8 mouse cellular contexts compared by ENCODE assay signal in genomic region chr14:57525388-57526049, GRCm38 (mm10). TPM values are rescaled to one million over a fixed set of nuclear protein-coding genes. Genes with fewer than 3 reads are reported as not detected.
A peak's percentile ranks its signal among the peaks of the same experiment; 100 is the strongest.
DNase-seq lines count a peak whose midpoint lies in the region; ATAC-seq and TF ChIP-seq lines count a peak whose summit lies in the region.

No protein-coding gene starts in this region.

- peak overlapping the region; percentile 93 for H3K4me2 ChIP-seq in embryonic facial prominence, embryonic 12.5 days (replicated peaks)
- peak overlapping the region; percentile 94 for H3K4me2 ChIP-seq in heart, embryonic 11.5 days
- H3K4me2 ChIP-seq in kidney, embryonic 16.5 days (replicated peaks; ENCODE audit: low read depth, low read length), result peak overlapping the region; percentile 96
- H3K4me2 ChIP-seq in liver, embryonic 11.5 days, result peak overlapping the region; percentile 88
- peak overlapping the region; percentile 61 for H3K4me2 ChIP-seq in myocyte (ENCODE audit: low read depth)

- no peaks in the 10 kb centered on the region for H3K4me1 ChIP-seq in embryonic facial prominence, embryonic 12.5 days
- H3K4me1 ChIP-seq in heart, embryonic 11.5 days (ENCODE audit: control insufficient read depth, insufficient read depth, low read length), result no peaks in the 10 kb centered on the region
- H3K4me1 ChIP-seq in kidney, embryonic 16.5 days (ENCODE audit: insufficient read depth, low read length), result peaks cover 11% of the 10 kb centered on the region; the same call in 1 of the 2 replicates
- H3K4me1 ChIP-seq in liver, embryonic 11.5 days (replicated peaks; ENCODE audit: control insufficient read depth, insufficient read depth, low read length), result peaks cover 18% of the 10 kb centered on the region

- no peaks in the 10 kb centered on the region for H3K9me3 ChIP-seq in embryonic facial prominence, embryonic 12.5 days
- H3K9me3 ChIP-seq in heart, embryonic 11.5 days (replicated peaks; ENCODE audit: control insufficient read depth, low read length), result no peaks in the 10 kb centered on the region
- H3K9me3 ChIP-seq in kidney, embryonic 16.5 days (ENCODE audit: low read length), result no peaks in the 10 kb centered on the region
- no peaks in the 10 kb centered on the region for H3K9me3 ChIP-seq in liver, embryonic 11.5 days (ENCODE audit: control insufficient read depth, low read length)

- no peak overlapping the region for H3K27ac ChIP-seq in embryonic facial prominence, embryonic 12.5 days
- H3K27ac ChIP-seq in heart, embryonic 11.5 days (ENCODE audit: low read depth, low read length), result no peak overlapping the region
- H3K27ac ChIP-seq in kidney, embryonic 16.5 days (ENCODE audit: low read length), result no peak overlapping the region
- no peak overlapping the region for H3K27ac ChIP-seq in liver, embryonic 11.5 days (ENCODE audit: low read depth, low read length)

- no peaks in the 10 kb centered on the region for H3K36me3 ChIP-seq in embryonic facial prominence, embryonic 12.5 days
- H3K36me3 ChIP-seq in heart, embryonic 11.5 days (ENCODE audit: control insufficient read depth, insufficient read depth, low read length), result no peaks in the 10 kb centered on the region
- H3K36me3 ChIP-seq in kidney, embryonic 16.5 days (ENCODE audit: insufficient read depth, low read length), result no peaks in the 10 kb centered on the region
- no peaks in the 10 kb centered on the region for H3K36me3 ChIP-seq in liver, embryonic 11.5 days (ENCODE audit: control insufficient read depth, insufficient read depth, low read length)
- H3K36me3 ChIP-seq in myocyte (ENCODE audit: control insufficient read depth, insufficient read depth), result no peaks in the 10 kb centered on the region
- no peaks in the 10 kb centered on the region for H3K36me3 ChIP-seq in splenic B cell, adult 2 months (ENCODE audit: control insufficient read depth, insufficient read depth, low read length, poor library complexity, severe bottlenecking)

- TF ChIP-seq POLR2A in myocyte (IDR thresholded peaks at IDR 0.05; ENCODE audit: insufficient read length, low read depth), result no peak

- WGBS in embryonic facial prominence, embryonic 12.5 days, result 1% methylated on average over 59 of the region's 60 CpGs
- WGBS in heart, embryonic 11.5 days (ENCODE audit: insufficient replicate concordance), result under 1% methylated on average over 56 of the region's 60 CpGs
- under 1% methylated on average over 55 of the region's 60 CpGs for WGBS in kidney, embryonic 16.5 days
- WGBS in liver, embryonic 11.5 days, result under 1% methylated on average over 55 of the region's 60 CpGs

- peaks cover 22% of the 10 kb centered on the region for H3K27me3 ChIP-seq in embryonic facial prominence, embryonic 12.5 days
- H3K27me3 ChIP-seq in heart, embryonic 11.5 days (ENCODE audit: control insufficient read depth, insufficient read depth, low read length), result peaks cover 28% of the 10 kb centered on the region
- peaks cover 8% of the 10 kb centered on the region; the same call in 1 of the 2 replicates for H3K27me3 ChIP-seq in kidney, embryonic 16.5 days (ENCODE audit: insufficient read depth, low read length)
- peaks cover 16% of the 10 kb centered on the region for H3K27me3 ChIP-seq in liver, embryonic 11.5 days (replicated peaks; ENCODE audit: control insufficient read depth, insufficient read depth, low read length)
- H3K27me3 ChIP-seq in myocyte (ENCODE audit: control insufficient read depth, insufficient read depth, insufficient read length), result peaks cover 22% of the 10 kb centered on the region
- H3K27me3 ChIP-seq in splenic B cell, adult 2 months (ENCODE audit: control insufficient read depth, insufficient read depth, low read length, poor library complexity, severe bottlenecking), result peaks cover 2% of the 10 kb centered on the region; the same call in 1 of the 2 replicates

- peak; percentile 87 for ATAC-seq in embryonic facial prominence, embryonic 12.5 days (ENCODE audit: insufficient number of reproducible peaks, insufficient read depth, low FRiP score, low TSS enrichment)
- ATAC-seq in heart, embryonic 11.5 days (replicated peaks; ENCODE audit: insufficient number of reproducible peaks, low FRiP score, low TSS enrichment), result peak; percentile 67
- peak; percentile 90 for ATAC-seq in kidney, embryonic 16.5 days (ENCODE audit: low FRiP score, low TSS enrichment)
- peak; percentile 78 for ATAC-seq in liver, embryonic 11.5 days (replicated peaks; ENCODE audit: low FRiP score)

- peak overlapping the region; percentile 71 for H3K4me3 ChIP-seq in embryonic facial prominence, embryonic 12.5 days
- peak overlapping the region; percentile 67 for H3K4me3 ChIP-seq in heart, embryonic 11.5 days (ENCODE audit: low read depth, low read length)
- peak overlapping the region; percentile 74 for H3K4me3 ChIP-seq in kidney, embryonic 16.5 days (ENCODE audit: low read length)
- peak overlapping the region; percentile 68 for H3K4me3 ChIP-seq in liver, embryonic 11.5 days (ENCODE audit: low read depth, low read length)
- H3K4me3 ChIP-seq in myocyte, result peak overlapping the region; percentile 16

- no peaks in the 10 kb centered on the region for H3K79me2 ChIP-seq in myocyte (ENCODE audit: control insufficient read depth, insufficient read depth)

- DNase-seq in 416B (ENCODE audit: low read depth), result peak; percentile 74
- DNase-seq in adrenal gland, postnatal 10 days, result peak; percentile 84
- DNase-seq in liver, embryonic 11.5 days (ENCODE audit: low spot score), result peak; percentile 80
- DNase-seq in splenic B cell, adult 2 months (ENCODE audit: low read depth, low spot score), result peak; percentile 64

- H3ac ChIP-seq in myocyte (ENCODE audit: control insufficient read depth, insufficient read length), result peak overlapping the region; percentile 12

- H3K9ac ChIP-seq in embryonic facial prominence, embryonic 12.5 days, result peak overlapping the region; percentile 68
- peak overlapping the region; percentile 64; the same call in 1 of the 2 replicates for H3K9ac ChIP-seq in heart, embryonic 11.5 days (ENCODE audit: low read depth, low read length)
- H3K9ac ChIP-seq in kidney, embryonic 16.5 days (replicated peaks; ENCODE audit: low read length), result peak overlapping the region; percentile 76
- H3K9ac ChIP-seq in liver, embryonic 11.5 days (ENCODE audit: low read depth, low read length), result peak overlapping the region; percentile 46

TF ChIP-seq in myocyte, 11 proteins besides CTCF, POLR2A, EP300 and RAD21:
- TF ChIP-seq MYOG (IDR thresholded peaks at IDR 0.05; ENCODE audit: control insufficient read depth in 1 of 3, insufficient read depth in 1 of 3, insufficient read length in 2 of 3, low read depth in 2 of 3) (peak in 2 of 3 experiments; percentile 51 to 55), MAX (IDR thresholded peaks at IDR 0.05; ENCODE audit: low read depth) (no peak), MYOD1 (IDR thresholded peaks at IDR 0.05; ENCODE audit: control insufficient read depth in 1 of 3, insufficient read length in 2 of 3, low read depth in 2 of 3) (peak in 1 of 3 experiments; percentile 75)
TF ChIP-seq in myocyte: peak in this region for 2.

RNA-seq across cellular contexts. Expression of gene Il17d, which starts 0.9 kb away (rescaled TPM):
- total RNA-seq in adrenal gland, postnatal 10 days (2021), result 1 to 10 TPM; 3.3 to 3.8 TPM
- 4.3 and 4.9 TPM in 2 replicates for polyA plus RNA-seq in embryonic facial prominence, embryonic 12.5 days (2016; fragmentation: Nextera tagmentation; extraction: Ambion mirVana)
- 0.45 and 0.49 TPM in 2 replicates for polyA plus RNA-seq in heart, embryonic 11.5 days (2014; fragmentation: Nextera tagmentation; extraction: Ambion mirVana)
- 1.0 and 2.1 TPM in 2 replicates for polyA plus RNA-seq in kidney, embryonic 16.5 days (2015; fragmentation: Nextera tagmentation; extraction: Ambion mirVana)
- 0.26 and 0.43 TPM in 2 replicates for polyA plus RNA-seq in liver, embryonic 11.5 days (2014; fragmentation: Nextera tagmentation; extraction: Ambion mirVana)
- polyA plus RNA-seq in myocyte (2012; fragmentation: generic; extraction: Trizol), result 0.04 TPM

RNA-seq across cellular contexts. Expression of gene Eef1akmt1, which starts 45.9 kb away (rescaled TPM):
- total RNA-seq in adrenal gland, postnatal 10 days (2021), result 10 to 100 TPM; 32.3 to 34.6 TPM
- polyA plus RNA-seq in embryonic facial prominence, embryonic 12.5 days (2016; fragmentation: Nextera tagmentation; extraction: Ambion mirVana), result 95.3 TPM in 2 replicates
- polyA plus RNA-seq in heart, embryonic 11.5 days (2014; fragmentation: Nextera tagmentation; extraction: Ambion mirVana), result 61.2 and 71.6 TPM in 2 replicates
- polyA plus RNA-seq in kidney, embryonic 16.5 days (2015; fragmentation: Nextera tagmentation; extraction: Ambion mirVana), result 81.1 and 88.1 TPM in 2 replicates
- 80.6 and 92.7 TPM in 2 replicates for polyA plus RNA-seq in liver, embryonic 11.5 days (2014; fragmentation: Nextera tagmentation; extraction: Ambion mirVana)
- polyA plus RNA-seq in myocyte (2012; fragmentation: generic; extraction: Trizol), result 52.3 TPM

Comparison
In these comparisons a context has a peak if more than half of its experiments do, and no peak if none do; other contexts are left out.
1. H3K4me3 ChIP-seq: peak in every context shown above with its lines; median percentile 74 in kidney, embryonic 16.5 days; 71 in embryonic facial prominence, embryonic 12.5 days; 68 in liver, embryonic 11.5 days; 67 in heart, embryonic 11.5 days; 16 in myocyte.